Mouse (Mus musculus): ENCODE measurements around the gene Enox2.
"Not testable (repeated sequence)": the region's sequence is repeated elsewhere in the genome, so short reads cannot be mapped to it uniquely, and the experiment has no call there.

Enox2 gene

GRCm38 (mm10) chrX:49112412-49112811, 175.6 kb downstream of the Enox2 start:
- DNase-seq (ENCODE audit: low read depth, low spot score), result no peak
- Histone ChIP-seq H3K27me3 (ENCODE audit: control insufficient read depth, insufficient read depth, low read length, poor library complexity, severe bottlenecking) (no peaks in the 10 kb centered on the region), H3K36me3 (ENCODE audit: control insufficient read depth, insufficient read depth, low read length, poor library complexity, severe bottlenecking) (no peaks in the 10 kb centered on the region)

DNA sequence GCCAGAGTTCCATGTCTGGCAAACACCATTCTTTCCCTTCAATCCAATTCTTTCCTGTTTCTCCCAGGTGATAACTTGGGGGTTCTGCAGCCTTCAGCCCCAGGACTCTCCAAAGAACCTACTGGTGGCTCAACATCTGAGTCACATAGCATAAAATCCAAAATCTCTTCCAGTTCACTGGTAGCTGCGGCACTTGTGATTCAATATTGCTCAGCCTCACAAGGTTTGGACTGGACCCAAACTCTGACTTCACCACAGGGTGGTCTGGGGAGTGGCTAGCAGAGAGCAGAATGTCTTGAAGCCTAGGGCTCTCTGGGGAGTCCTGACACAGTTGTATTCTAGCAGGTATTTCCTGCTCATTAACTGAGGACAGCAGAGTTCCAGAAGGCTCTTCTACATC, 187.5 kb downstream of the Enox2 start:
- H3K36me3 ChIP-seq (ENCODE audit: control insufficient read depth, insufficient read depth, low read length, poor library complexity, severe bottlenecking); DNase-seq (ENCODE audit: low read depth, low spot score); H3K27me3 ChIP-seq (ENCODE audit: control insufficient read depth, insufficient read depth, low read length, poor library complexity, severe bottlenecking): not testable (repeated sequence)

DNA sequence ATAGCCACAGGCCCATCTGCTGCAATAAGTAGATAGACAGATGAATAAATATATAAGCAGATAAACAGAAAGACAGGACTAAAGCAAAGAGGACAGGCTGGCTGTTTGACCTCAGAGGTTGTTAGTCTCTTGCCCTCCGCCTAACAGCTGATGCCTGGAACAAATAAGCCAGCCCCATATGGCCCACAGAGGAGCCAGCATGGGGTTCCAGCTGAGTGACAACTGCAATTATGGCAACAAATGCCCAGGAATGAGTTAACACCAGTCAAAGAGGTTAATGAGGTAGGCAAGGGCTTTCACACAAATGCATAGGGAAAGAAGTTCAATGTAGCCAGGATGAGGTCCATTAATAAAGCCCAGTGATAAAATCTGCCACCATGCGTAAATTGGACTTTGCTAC, 191.8 kb downstream of the Enox2 start:
- DNase-seq (ENCODE audit: low read depth, low spot score), result no peak
- H3K27me3 ChIP-seq (ENCODE audit: control insufficient read depth, insufficient read depth, low read length, poor library complexity, severe bottlenecking), result no peaks in the 10 kb centered on the region

GRCm38 (mm10) chrX:49075055-49075454, 213.0 kb downstream of the Enox2 start:
- Histone ChIP-seq H3K27me3 (ENCODE audit: control insufficient read depth, insufficient read depth, low read length, poor library complexity, severe bottlenecking) (no peaks in the 10 kb centered on the region), H3K36me3 (ENCODE audit: control insufficient read depth, insufficient read depth, low read length, poor library complexity, severe bottlenecking) (no peaks in the 10 kb centered on the region)
- DNase-seq (ENCODE audit: low read depth, low spot score), result peak; percentile 18

More for the DNA sequence above, 191.8 kb downstream of the Enox2 start:
- H3K36me3 ChIP-seq (ENCODE audit: control insufficient read depth, insufficient read depth, low read length, poor library complexity, severe bottlenecking), result no peaks in the 10 kb centered on the region

DNA sequence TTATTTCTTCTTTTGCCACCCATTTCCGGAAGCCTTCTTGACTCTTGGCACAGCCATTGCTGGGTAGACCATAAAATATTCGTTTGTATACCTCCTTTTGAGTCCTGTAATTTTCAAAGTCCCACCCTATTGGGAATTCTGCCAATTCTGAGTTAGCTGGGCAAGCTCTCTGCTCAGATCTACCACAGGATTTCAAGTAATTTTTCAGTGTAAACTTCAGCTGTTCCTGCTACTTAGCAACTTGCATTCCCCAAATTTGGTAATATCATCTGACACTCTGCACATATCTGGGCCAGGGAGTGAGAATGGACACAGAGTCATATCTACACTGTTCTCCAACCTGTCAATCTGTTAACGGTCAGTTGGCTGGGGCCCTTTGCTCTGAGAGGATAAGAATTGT, 214.5 kb downstream of the Enox2 start:
- Histone ChIP-seq H3K36me3 (ENCODE audit: control insufficient read depth, insufficient read depth, low read length, poor library complexity, severe bottlenecking) (no peaks in the 10 kb centered on the region), H3K27me3 (ENCODE audit: control insufficient read depth, insufficient read depth, low read length, poor library complexity, severe bottlenecking) (no peaks in the 10 kb centered on the region)
- no peak for DNase-seq (ENCODE audit: low read depth, low spot score)

GRCm38 (mm10) chrX:49045118-49045517, 242.9 kb downstream of the Enox2 start:
- Histone ChIP-seq H3K27me3 (ENCODE audit: control insufficient read depth, insufficient read depth, low read length, poor library complexity, severe bottlenecking) (no peaks in the 10 kb centered on the region), H3K36me3 (ENCODE audit: control insufficient read depth, insufficient read depth, low read length, poor library complexity, severe bottlenecking) (no peaks in the 10 kb centered on the region)
- DNase-seq (ENCODE audit: low read depth, low spot score), result no peak

DNA sequence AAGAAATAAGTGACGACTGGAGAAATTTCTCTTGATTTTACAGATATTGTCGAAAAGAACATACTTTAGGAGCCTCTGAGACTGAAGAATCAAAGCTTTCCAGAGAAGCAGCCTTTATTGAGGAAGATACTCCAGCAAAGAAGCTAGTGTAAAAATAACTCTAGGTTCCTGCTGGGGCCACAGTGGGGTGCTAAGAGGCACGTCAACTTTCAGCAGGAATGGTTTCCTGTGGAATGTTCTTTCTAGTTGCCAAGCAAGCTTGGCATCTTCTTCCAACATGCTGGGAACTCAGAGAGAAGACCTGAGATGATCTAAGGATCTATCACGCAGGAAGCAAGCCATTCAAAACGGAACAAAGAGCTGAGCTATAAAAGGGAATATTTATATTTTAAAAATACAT, 278.3 kb downstream of the Enox2 start:
- H3K27me3 ChIP-seq (ENCODE audit: control insufficient read depth, insufficient read depth, low read length, poor library complexity, severe bottlenecking), result no peaks in the 10 kb centered on the region
- DNase-seq (ENCODE audit: low read depth, low spot score), result no peak

GRCm38 (mm10) chrX:49005655-49006054, 282.4 kb downstream of the Enox2 start:
- no peaks in the 10 kb centered on the region for H3K36me3 ChIP-seq (ENCODE audit: control insufficient read depth, insufficient read depth, low read length, poor library complexity, severe bottlenecking)

More for the DNA sequence above, 278.3 kb downstream of the Enox2 start:
- H3K36me3 ChIP-seq (ENCODE audit: control insufficient read depth, insufficient read depth, low read length, poor library complexity, severe bottlenecking), result no peaks in the 10 kb centered on the region

GRCm38 (mm10) chrX:49002892-49003291, 285.2 kb downstream of the Enox2 start:
- DNase-seq (ENCODE audit: low read depth, low spot score), result no peak
- Histone ChIP-seq H3K36me3 (ENCODE audit: control insufficient read depth, insufficient read depth, low read length, poor library complexity, severe bottlenecking) (no peaks in the 10 kb centered on the region), H3K27me3 (ENCODE audit: control insufficient read depth, insufficient read depth, low read length, poor library complexity, severe bottlenecking) (no peaks in the 10 kb centered on the region)

More at GRCm38 (mm10) chrX:49005655-49006054, 282.4 kb downstream of the Enox2 start:
- H3K27me3 ChIP-seq (ENCODE audit: control insufficient read depth, insufficient read depth, low read length, poor library complexity, severe bottlenecking), result no peaks in the 10 kb centered on the region
- no peak for DNase-seq (ENCODE audit: low read depth, low spot score)

- Histone ChIP-seq H3K36me3 (ENCODE audit: control insufficient read depth, insufficient read depth, low read length, poor library complexity, severe bottlenecking) (no peaks in the 10 kb centered on the region), H3K27me3 (ENCODE audit: control insufficient read depth, insufficient read depth, low read length, poor library complexity, severe bottlenecking) (no peaks in the 10 kb centered on the region)
- no peak for DNase-seq (ENCODE audit: low read depth, low spot score)
Observed at GRCm38 (mm10) chrX:48985653-48986052, 302.4 kb downstream of the Enox2 start.

GRCm38 (mm10) chrX:48984451-48984850, 303.6 kb downstream of the Enox2 start:
- no peak for DNase-seq (ENCODE audit: low read depth, low spot score)

More at GRCm38 (mm10) chrX:48984451-48984850, 303.6 kb downstream of the Enox2 start:
- Histone ChIP-seq H3K27me3 (ENCODE audit: control insufficient read depth, insufficient read depth, low read length, poor library complexity, severe bottlenecking) (no peaks in the 10 kb centered on the region), H3K36me3 (ENCODE audit: control insufficient read depth, insufficient read depth, low read length, poor library complexity, severe bottlenecking) (no peaks in the 10 kb centered on the region)
